Mouse (Mus musculus) erythroblast, embryonic 14.5 days (primary cell): ENCODE data around the gene Dbnl.

Source experiments
- GATA1 ChIP-seq: IDR thresholded peaks from 2 replicates; pipeline ENCODE4 v1.6.1; 2012; ENCODE audit warnings: low read length, inconsistent platforms, mixed read lengths
- TAL1 ChIP-seq: IDR thresholded peaks from 3 replicates; pipeline ENCODE4 v1.6.1; 2012; ENCODE audit warnings: low read length, inconsistent platforms, mixed read lengths

DNA sequence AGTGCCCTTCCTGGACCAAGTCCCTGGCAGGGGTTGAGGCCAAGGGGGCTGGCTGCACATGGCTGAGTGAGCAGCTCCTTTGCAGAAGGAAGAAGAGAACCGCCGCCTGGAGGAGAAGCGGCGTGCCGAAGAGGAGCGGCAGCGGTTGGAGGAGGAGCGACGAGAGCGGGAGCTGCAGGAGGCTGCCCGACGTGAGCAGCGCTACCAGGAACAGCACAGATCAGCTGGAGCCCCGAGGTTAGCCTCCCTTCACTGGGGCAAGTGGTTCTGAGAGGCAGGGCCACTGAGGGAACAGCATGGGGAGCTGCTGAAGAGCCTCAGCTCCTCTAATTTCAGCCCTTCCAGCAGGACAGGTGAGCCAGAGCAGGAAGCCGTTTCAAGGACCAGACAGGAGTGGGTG, 8.7 kb downstream of the Dbnl start:
- TF ChIP-seq TAL1 (no peak), GATA1 (no peak)
